In the genomic region with DNA sequence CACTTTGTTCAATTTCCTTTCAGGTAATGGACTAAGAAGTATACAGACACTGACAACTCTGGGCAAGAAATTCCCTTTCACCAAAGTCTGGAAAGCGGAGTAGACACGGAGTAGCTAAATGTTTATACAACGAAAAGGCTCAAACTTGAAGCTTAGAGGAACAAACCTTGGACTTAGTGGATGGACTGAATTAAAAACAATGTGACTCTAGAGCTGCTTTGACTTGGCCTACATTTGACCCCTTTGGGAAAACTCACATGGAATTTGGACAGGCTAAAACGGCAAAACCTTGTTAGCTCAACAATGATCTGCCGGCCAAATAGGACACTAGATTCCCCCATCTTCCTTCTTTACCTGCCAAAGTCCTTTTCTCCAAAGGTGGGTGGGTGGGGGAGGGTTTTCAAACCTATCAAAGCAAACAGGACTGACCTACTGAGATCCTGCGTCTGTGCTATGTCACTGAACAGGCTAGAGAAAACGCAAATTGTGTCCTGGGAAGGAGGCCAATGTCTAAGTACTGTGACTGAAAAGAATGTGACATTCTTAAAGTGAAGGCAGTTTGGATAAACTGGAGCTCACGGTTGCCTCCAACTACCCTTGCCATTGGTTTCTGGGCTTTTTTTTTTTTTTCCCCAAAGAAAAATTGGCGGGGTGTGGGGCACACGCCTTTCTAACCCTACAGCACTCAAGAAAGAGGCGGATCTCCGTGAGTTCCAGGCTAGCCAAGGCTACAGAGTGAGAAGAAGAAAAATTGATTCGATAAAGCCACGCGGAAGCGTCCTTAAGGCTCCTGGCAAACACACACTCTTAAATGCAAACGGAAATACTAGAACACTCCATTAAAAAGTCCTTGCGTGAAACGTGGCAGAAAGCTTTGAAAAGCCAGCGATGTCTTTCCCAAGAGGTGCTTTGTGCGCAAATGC, we compare ENCODE assay signal across 9 mouse cellular contexts. TPM values are rescaled to one million over a fixed set of nuclear protein-coding genes. Genes with fewer than 3 reads are reported as not detected.
DNase-seq lines count a peak whose midpoint lies in the region; ATAC-seq lines count a peak whose summit lies in the region.
"Had no signal": no experiment of that assay in that cellular context is flagged by ENCODE, and none has a peak within 500 bp of the region (broad histone marks: within the 10 kb centered on the region; RNA-seq: fewer than 3 reads in every experiment).

No protein-coding gene starts in this region.

- H3K27ac ChIP-seq in embryonic facial prominence, embryonic 11.5 days (replicated peaks; ENCODE audit: low read depth, low read length): no peak overlapping the region
- peak overlapping the region; percentile 34; the same call in 1 of the 2 replicates for H3K27ac ChIP-seq in hindbrain, embryonic 14.5 days
- H3K27ac ChIP-seq in liver, embryonic 11.5 days (ENCODE audit: low read depth, low read length): peak overlapping the region; percentile 62; the same call in 1 of the 2 replicates
- peak overlapping the region; percentile 74; the same call in 1 of the 2 replicates for H3K27ac ChIP-seq in neural tube, embryonic 15.5 days (replicated peaks)

- H3K27me3 ChIP-seq in embryonic facial prominence, embryonic 11.5 days (ENCODE audit: control insufficient read depth, insufficient read depth, low read length): no peaks in the 10 kb centered on the region
- no peaks in the 10 kb centered on the region for H3K27me3 ChIP-seq in hindbrain, embryonic 14.5 days (ENCODE audit: control insufficient read depth, insufficient read depth, low read length)
- H3K27me3 ChIP-seq in liver, embryonic 11.5 days (replicated peaks; ENCODE audit: control insufficient read depth, insufficient read depth, low read length): no peaks in the 10 kb centered on the region
- H3K27me3 ChIP-seq in neural tube, embryonic 15.5 days (replicated peaks): no peaks in the 10 kb centered on the region; the same call in 1 of the 2 replicates
- H3K27me3 ChIP-seq: Patski had no signal

- H3K9me3 ChIP-seq in embryonic facial prominence, embryonic 11.5 days (replicated peaks; ENCODE audit: control insufficient read depth, low read length): no peaks in the 10 kb centered on the region
- no peaks in the 10 kb centered on the region for H3K9me3 ChIP-seq in hindbrain, embryonic 14.5 days (ENCODE audit: control insufficient read depth, low read length)
- H3K9me3 ChIP-seq in liver, embryonic 11.5 days (ENCODE audit: control insufficient read depth, low read length): no peaks in the 10 kb centered on the region
- no peaks in the 10 kb centered on the region for H3K9me3 ChIP-seq in neural tube, embryonic 15.5 days (replicated peaks)

- no peaks in the 10 kb centered on the region for H3K36me3 ChIP-seq in embryonic facial prominence, embryonic 11.5 days (replicated peaks; ENCODE audit: control insufficient read depth, insufficient read depth, low read depth, low read length)
- H3K36me3 ChIP-seq in hindbrain, embryonic 14.5 days (replicated peaks; ENCODE audit: control insufficient read depth, insufficient read depth): no peaks in the 10 kb centered on the region; the same call in 1 of the 2 replicates
- peaks cover 4% of the 10 kb centered on the region; the same call in 1 of the 2 replicates for H3K36me3 ChIP-seq in liver, embryonic 11.5 days (ENCODE audit: control insufficient read depth, insufficient read depth, low read length)
- H3K36me3 ChIP-seq in neural tube, embryonic 15.5 days: no peaks in the 10 kb centered on the region

- peak overlapping the region; percentile 85 for H3K4me2 ChIP-seq in embryonic facial prominence, embryonic 11.5 days (ENCODE audit: low read depth, low read length)
- H3K4me2 ChIP-seq in hindbrain, embryonic 14.5 days (replicated peaks): peak overlapping the region; percentile 82
- H3K4me2 ChIP-seq in liver, embryonic 11.5 days: peak overlapping the region; percentile 88
- peak overlapping the region; percentile 97 for H3K4me2 ChIP-seq in neural tube, embryonic 15.5 days

- 12% methylated on average over 21 of the region's 21 CpGs for WGBS in embryonic facial prominence, embryonic 11.5 days
- 16% methylated on average over 21 of the region's 21 CpGs for WGBS in hindbrain, embryonic 14.5 days
- WGBS in liver, embryonic 11.5 days: 18% methylated on average over 21 of the region's 21 CpGs
- 15% methylated on average over 21 of the region's 21 CpGs for WGBS in neural tube, embryonic 15.5 days

- intact Hi-C loops in left cerebral cortex, postnatal 4 days (cut with DNase I): loop anchor here (10.0 kb wide), 1 partner anchor 91 kb away; no protein-coding TSS in a partner anchor

- H3K4me3 ChIP-seq in embryonic facial prominence, embryonic 11.5 days (ENCODE audit: low read depth, low read length): peak overlapping the region; percentile 83
- peak overlapping the region; percentile 65 for H3K4me3 ChIP-seq in hindbrain, embryonic 14.5 days (replicated peaks; ENCODE audit: low read length)
- peak overlapping the region; percentile 92 for H3K4me3 ChIP-seq in liver, embryonic 11.5 days (ENCODE audit: low read depth, low read length)
- H3K4me3 ChIP-seq in neural tube, embryonic 15.5 days (replicated peaks): peak overlapping the region; percentile 58

- no peaks in the 10 kb centered on the region for H3K4me1 ChIP-seq in embryonic facial prominence, embryonic 11.5 days (ENCODE audit: control insufficient read depth, insufficient read depth, low read length)
- H3K4me1 ChIP-seq in hindbrain, embryonic 14.5 days (replicated peaks; ENCODE audit: control insufficient read depth, insufficient read depth, low read length): peaks cover 14% of the 10 kb centered on the region
- peaks cover 29% of the 10 kb centered on the region for H3K4me1 ChIP-seq in liver, embryonic 11.5 days (replicated peaks; ENCODE audit: control insufficient read depth, insufficient read depth, low read length)
- peaks cover 27% of the 10 kb centered on the region for H3K4me1 ChIP-seq in neural tube, embryonic 15.5 days

- peak overlapping the region; percentile 76 for H3K9ac ChIP-seq in embryonic facial prominence, embryonic 11.5 days (replicated peaks; ENCODE audit: low read length)
- H3K9ac ChIP-seq in hindbrain, embryonic 14.5 days: peak overlapping the region; percentile 76
- peak overlapping the region; percentile 83 for H3K9ac ChIP-seq in liver, embryonic 11.5 days (ENCODE audit: low read depth, low read length)
- peak overlapping the region; percentile 44 for H3K9ac ChIP-seq in neural tube, embryonic 15.5 days (replicated peaks)

- DNase-seq in cerebellum, adult 9-10 months: peak; percentile 72
- DNase-seq in cerebellum, adult 11-12 months: no peak
- no peak for DNase-seq in embryonic facial prominence, embryonic 11.5 days (ENCODE audit: low spot score)
- DNase-seq in hindbrain, embryonic 14.5 days (ENCODE audit: low spot score): peak; percentile 35
- DNase-seq in liver, embryonic 11.5 days (ENCODE audit: low spot score): no peak
- no peak for DNase-seq in ovary, adult 18-20 months (ENCODE audit: low spot score)
- DNase-seq in left cerebral cortex, postnatal 4 days: no peak

- ATAC-seq in embryonic facial prominence, embryonic 11.5 days (replicated peaks; ENCODE audit: insufficient number of reproducible peaks, low FRiP score, low TSS enrichment, low read depth): no peak
- no peak for ATAC-seq in hindbrain, embryonic 14.5 days (ENCODE audit: low FRiP score)
- ATAC-seq in liver, embryonic 11.5 days (replicated peaks; ENCODE audit: low FRiP score): no peak
- no peak for ATAC-seq in neural tube, embryonic 15.5 days (ENCODE audit: low FRiP score)

RNA-seq across cellular contexts. Expression of gene Lnx2, which starts 1.0 kb away (rescaled TPM):
- 11.2 and 11.3 TPM in 2 replicates for polyA plus RNA-seq in embryonic facial prominence, embryonic 11.5 days (2014; fragmentation: Nextera tagmentation; extraction: Ambion mirVana)
- 5.0 and 5.6 TPM in 2 replicates for polyA plus RNA-seq in hindbrain, embryonic 14.5 days (2014; fragmentation: Nextera tagmentation; extraction: Ambion mirVana)
- 13.3 and 13.7 TPM in 2 replicates for polyA plus RNA-seq in liver, embryonic 11.5 days (2014; fragmentation: Nextera tagmentation; extraction: Ambion mirVana)
- polyA plus RNA-seq in neural tube, embryonic 15.5 days (2015; fragmentation: Nextera tagmentation; extraction: Ambion mirVana): 4.2 and 6.5 TPM in 2 replicates
- 10 to 100 TPM in 1 of 2 experiments, 1 to 10 TPM in 1; 9.7 to 10.7 TPM for total RNA-seq in left cerebral cortex, postnatal 4 days (2021)

RNA-seq across cellular contexts. Expression of gene Polr1d, which starts 1.5 kb away (rescaled TPM):
- polyA plus RNA-seq in embryonic facial prominence, embryonic 11.5 days (2014; fragmentation: Nextera tagmentation; extraction: Ambion mirVana): 124 and 129 TPM in 2 replicates
- polyA plus RNA-seq in hindbrain, embryonic 14.5 days (2014; fragmentation: Nextera tagmentation; extraction: Ambion mirVana): 109 and 113 TPM in 2 replicates
- polyA plus RNA-seq in liver, embryonic 11.5 days (2014; fragmentation: Nextera tagmentation; extraction: Ambion mirVana): 180 and 182 TPM in 2 replicates
- 106 and 112 TPM in 2 replicates for polyA plus RNA-seq in neural tube, embryonic 15.5 days (2015; fragmentation: Nextera tagmentation; extraction: Ambion mirVana)
- total RNA-seq in left cerebral cortex, postnatal 4 days (2021): 10 to 100 TPM; 93.0 to 96.0 TPM

Comparison
In these comparisons a context has a peak if more than half of its experiments do, and no peak if none do; other contexts are left out.
1. DNase-seq: peak in cerebellum, adult 9-10 months (single experiment) and hindbrain, embryonic 14.5 days (single experiment); none in cerebellum, adult 11-12 months (single experiment), embryonic facial prominence, embryonic 11.5 days (single experiment), liver, embryonic 11.5 days (single experiment), ovary, adult 18-20 months (single experiment) and left cerebral cortex, postnatal 4 days (single experiment).
2. Peak in every context shown above with its lines, with median percentiles within 50 percentile points of each other: H3K4me2 ChIP-seq, H3K4me3 ChIP-seq and H3K9ac ChIP-seq.